Mouse (Mus musculus) left cerebral cortex, adult 18-20 months (tissue): Measurements from ENCODE around the gene Aatk. TPM values are rescaled to one million over a fixed set of nuclear protein-coding genes. Genes with fewer than 3 reads are reported as not detected.

ENCODE experiments used
- DNase-seq, 2 experiments: peaks; one replicate each; pipeline ENCODE4 v3.0.0; 2021 to 2022; ENCODE audit warnings: low spot score in 2 of 2, mixed read lengths in 1 of 2
- microRNA-seq, 2 experiments: library from miRNA; unstranded; fragments of <30 nt; microRNA quantifications; one replicate each; pipeline ENCODE4 v1.2.0; 2021
- total RNA-seq, 2 experiments: library from RNA; stranded (reverse); gene quantifications; 2 replicates each; pipeline ENCODE4 v1.2.3; 2021

Aatk gene
- total RNA-seq, 2 experiments from 2014 or later = 185 to 187 TPM

DNA sequence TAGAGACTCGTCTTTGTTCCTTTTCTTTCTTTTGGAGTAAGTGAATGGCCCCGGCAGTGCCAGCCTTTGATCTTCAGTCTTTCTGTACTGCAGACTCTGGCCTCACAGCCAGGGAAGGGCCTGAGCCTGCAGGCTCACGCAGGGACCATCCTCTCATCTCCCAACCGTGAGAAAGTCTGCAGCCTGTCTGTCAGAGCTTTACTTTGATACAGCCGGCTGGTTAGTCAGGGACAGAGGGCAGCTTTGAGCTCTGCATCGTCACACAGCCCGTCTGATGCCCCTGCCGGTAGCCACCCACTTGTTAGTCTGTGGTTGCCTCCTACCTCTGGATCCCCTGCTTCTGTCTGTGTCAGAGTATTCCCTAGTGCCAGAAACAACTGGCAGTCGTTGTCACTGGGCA, 81.9 kb downstream of the Aatk start:
- no peak for DNase-seq

DNA sequence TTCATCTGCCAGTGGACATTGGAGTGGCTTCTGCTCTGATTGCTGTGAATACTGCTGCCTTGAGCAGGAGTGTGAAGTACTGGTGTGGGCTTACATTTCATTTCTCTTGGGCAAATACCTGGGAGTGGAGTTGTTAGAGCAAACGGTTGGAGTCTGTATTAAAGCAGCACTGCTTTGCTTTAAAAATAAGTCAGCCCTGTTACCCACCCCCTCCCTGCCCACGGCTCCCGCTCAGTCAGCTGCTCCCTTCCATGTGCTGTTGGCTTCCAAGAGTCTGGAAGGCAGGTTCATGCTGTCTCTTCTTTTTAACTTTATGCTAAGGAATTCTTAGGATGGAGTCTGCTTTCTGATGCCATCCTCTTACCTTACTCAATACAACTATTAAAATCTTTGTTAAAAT, 85.5 kb downstream of the Aatk start:
- no peak for DNase-seq

DNA sequence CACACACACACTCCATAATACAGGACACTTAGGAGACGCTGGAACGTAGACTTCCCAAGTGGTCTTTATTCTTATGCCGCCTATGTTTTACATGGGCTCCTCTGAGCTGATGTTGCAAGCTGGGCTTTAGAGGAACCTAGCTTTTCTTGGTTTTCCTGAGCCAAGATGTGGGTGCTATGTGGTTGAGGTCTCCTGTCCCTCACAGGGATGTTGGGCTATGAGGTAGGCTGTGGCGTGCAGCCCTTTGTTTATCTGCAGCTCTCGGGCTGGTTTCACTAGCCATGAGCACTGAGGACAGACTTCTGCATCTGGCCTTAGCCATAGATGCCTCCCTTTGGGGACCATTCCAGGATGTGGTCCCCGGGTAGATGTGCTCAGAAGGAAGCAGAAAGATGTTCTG, 86.3 kb downstream of the Aatk start:
- DNase-seq = no peak

DNA sequence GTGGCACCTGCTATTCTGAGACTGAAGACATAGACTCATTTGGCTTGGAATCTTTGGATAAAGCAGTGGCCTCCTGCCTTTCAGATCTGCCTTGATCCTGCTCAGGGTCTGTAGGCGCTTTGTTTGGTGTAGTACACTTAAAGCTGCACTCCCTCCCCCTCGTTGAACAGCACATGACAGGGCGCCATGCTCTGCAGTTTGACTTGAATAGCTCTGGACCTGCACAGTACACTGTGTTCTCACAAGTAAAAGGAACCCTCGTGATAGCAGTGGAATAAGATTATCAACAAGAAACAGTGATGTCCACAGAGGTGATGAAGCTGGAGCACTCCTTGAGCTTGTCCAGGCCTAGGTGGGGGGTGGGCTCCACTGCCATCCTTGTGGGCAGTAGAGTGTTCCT, 87.3 kb downstream of the Aatk start:
- DNase-seq = no peak

DNA sequence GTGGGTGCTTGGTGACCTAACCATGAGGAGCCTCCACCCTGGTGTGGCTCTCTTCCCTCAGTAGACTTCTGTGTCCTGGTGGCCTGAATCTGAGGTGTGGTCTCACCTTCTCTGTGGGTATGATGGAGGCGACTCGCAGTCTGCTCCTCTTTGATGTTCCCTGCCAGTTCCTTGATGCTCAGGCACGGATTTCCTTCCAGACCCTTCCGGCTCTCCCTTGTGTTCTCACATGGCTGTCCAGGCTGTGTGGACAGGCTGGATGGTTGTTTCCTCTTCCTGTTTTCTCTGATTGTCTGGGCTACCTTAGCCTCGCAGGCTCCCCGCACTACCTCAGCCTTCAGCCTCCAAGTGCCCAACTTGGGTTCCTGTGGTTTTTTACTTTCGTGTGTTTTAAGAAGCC, 88.1 kb downstream of the Aatk start:
- DNase-seq = no peak

Small RNA genes within 50 kb of the gene (microRNA-seq; reads per million reads assigned to microRNA genes)
- gene Gm25948 (0 reads per million in 2 experiments), gene Mir3065 (0 reads per million in 2 experiments), gene Mir338 (0 reads per million in 2 experiments)

Other genes starting within 250 kb of the Aatk start
- 10 to 100 TPM; 37.1 to 41.8 TPM for gene Chmp6, start 133.7 kb downstream of the Aatk start, total RNA-seq
- gene Baiap2, start 104.4 kb downstream of the Aatk start, total RNA-seq = 100 to 1,000 TPM; 220 to 272 TPM
- 10 to 100 TPM; 20.6 to 31.9 TPM for gene Cep131, start 39.7 kb upstream of the Aatk start, total RNA-seq
- gene Tepsin, start 51.6 kb upstream of the Aatk start, total RNA-seq = 10 to 100 TPM; 14.8 TPM
- 10 to 100 TPM; 41.5 to 43.4 TPM for gene Ndufaf8, start 51.8 kb upstream of the Aatk start, total RNA-seq
- gene Slc38a10, start 104.2 kb upstream of the Aatk start, total RNA-seq = 10 to 100 TPM; 82.6 to 83.9 TPM
- 10 to 100 TPM; 18.8 to 19.0 TPM for gene Bahcc1, start 185.8 kb upstream of the Aatk start, total RNA-seq